Mouse (Mus musculus) E14TG2a.4 (cell line): Measurements from ENCODE around the gene Mdc1.

Experiments
- H3K27me3 ChIP-seq: 2 replicates; pipeline ENCODE4 v1.6.1; 2014; ENCODE audit warnings: low read length, control low read depth; ENCODE audit not compliant: insufficient read depth
- H3K36me3 ChIP-seq: 2 replicates; pipeline ENCODE4 v1.6.1; 2014; ENCODE audit warnings: low read length, control low read depth; ENCODE audit not compliant: insufficient read depth
- H3K4me1 ChIP-seq: replicated peaks from 2 replicates; pipeline ENCODE4 v1.6.1; 2014; ENCODE audit warnings: low read depth, low read length, control low read depth
- H3K4me3 ChIP-seq: replicated peaks from 2 replicates; pipeline ENCODE4 v1.5.1; 2014; ENCODE audit warnings: mild to moderate bottlenecking, low read length
- H3K9me3 ChIP-seq: 2 replicates; pipeline ENCODE4 v1.6.1; 2014; ENCODE audit warnings: low read length, control low read depth
- CTCF ChIP-seq: conservative IDR thresholded peaks from 2 replicates; pipeline ENCODE4 v1.5.1; 2014; ENCODE audit warnings: low read length
- NANOG ChIP-seq: IDR thresholded peaks from 2 replicates; pipeline ENCODE4 v1.6.1; 2014; ENCODE audit warnings: borderline replicate concordance, low read length, mixed read lengths
- POU5F1 ChIP-seq: IDR thresholded peaks from 2 replicates; pipeline ENCODE4 v1.6.1; 2014; ENCODE audit warnings: low read length, borderline replicate concordance

Gene Mdc1

DNA sequence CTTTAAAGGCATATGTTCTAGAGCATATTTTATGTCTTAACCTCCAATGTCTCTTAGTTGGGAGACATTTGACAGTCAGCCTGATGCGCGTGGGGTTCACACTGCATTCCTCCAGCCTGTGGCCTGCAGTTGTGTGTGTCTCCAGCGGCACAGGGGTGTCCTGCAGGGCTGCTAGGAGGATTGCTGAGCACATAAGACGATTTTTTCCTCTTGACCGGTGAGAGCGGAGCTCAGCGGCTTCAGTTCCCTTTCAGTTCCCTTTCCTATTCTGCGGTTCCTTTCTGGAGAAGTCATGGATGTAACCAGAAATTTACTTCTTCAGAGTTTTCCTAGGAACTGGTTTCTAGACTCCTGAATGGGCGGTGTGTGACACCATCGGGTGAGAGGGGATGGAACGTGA, 31.9 kb upstream of the Mdc1 start:
- H3K36me3 ChIP-seq: no peaks in the 10 kb centered on the region
- TF ChIP-seq POU5F1 (no peak), CTCF (no peak), NANOG (no peak)
- peaks cover 5% of the 10 kb centered on the region; the same call in 1 of the 2 replicates for H3K27me3 ChIP-seq
- H3K9me3 ChIP-seq: no peaks in the 10 kb centered on the region
- H3K4me3 ChIP-seq: no peak overlapping the region
- H3K4me1 ChIP-seq: peaks cover 60% of the 10 kb centered on the region

DNA sequence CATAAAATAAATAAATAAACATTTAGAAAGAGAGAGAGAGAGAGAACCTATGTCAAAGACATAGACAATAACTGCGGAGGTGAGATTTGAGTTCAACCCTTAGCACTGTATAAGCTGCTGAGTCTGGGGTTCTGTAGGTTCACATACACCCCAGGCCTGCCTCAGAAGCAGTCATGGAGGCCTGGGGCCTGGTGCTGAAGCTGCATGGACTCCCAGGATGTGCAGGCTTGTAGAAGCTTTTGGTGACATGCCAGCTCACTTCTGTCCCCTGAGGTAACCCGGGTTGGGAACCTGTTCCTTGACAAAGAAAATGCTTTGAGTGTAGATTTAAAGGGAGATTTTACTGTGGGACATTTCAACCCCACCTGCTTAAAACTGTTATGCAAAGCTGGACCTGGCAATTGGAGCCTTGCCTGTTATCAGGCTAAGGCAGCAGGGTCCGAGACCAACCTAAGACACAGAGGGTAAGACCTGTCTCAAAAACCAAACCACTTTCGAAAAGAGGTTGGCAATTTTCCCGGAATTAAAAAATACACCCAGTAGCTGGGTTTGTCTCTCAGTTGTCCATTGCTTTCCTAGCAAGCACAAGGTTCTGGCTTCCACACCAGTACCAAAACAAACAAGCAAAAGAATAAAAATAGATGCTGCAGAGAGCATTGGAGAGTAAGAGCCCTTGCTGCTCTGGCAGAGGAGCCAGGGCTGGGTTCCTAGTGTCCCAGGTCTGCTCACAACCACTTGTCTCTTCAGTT, 30.2 kb upstream of the Mdc1 start:
- Histone ChIP-seq H3K27me3 (peaks cover 5% of the 10 kb centered on the region; the same call in 1 of the 2 replicates), H3K4me3 (no peak overlapping the region), H3K4me1 (peaks cover 68% of the 10 kb centered on the region), H3K9me3 (no peaks in the 10 kb centered on the region), H3K36me3 (no peaks in the 10 kb centered on the region)
- TF ChIP-seq POU5F1 (no peak), CTCF (no peak), NANOG (no peak)

DNA sequence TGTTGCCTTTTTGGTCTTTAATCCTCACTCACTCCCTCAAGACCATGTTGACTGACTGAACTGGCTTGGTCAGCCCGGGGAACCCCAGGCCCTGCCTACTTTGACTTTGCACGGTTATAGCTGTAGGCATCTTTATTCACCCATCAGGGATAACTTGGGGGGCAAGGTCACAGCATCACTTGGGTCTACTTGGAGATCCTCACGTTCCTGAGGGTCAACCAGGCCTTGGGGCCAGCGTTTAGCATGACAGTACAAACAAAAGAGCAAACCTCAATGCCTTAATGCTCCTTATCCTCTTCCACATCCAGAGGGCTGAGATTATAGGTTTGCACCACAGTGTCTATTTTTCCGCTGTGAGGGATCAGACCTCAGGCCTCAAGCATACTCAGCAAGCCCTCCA, 29.0 kb upstream of the Mdc1 start:
- TF ChIP-seq NANOG: no peak
- TF ChIP-seq POU5F1: no peak
- TF ChIP-seq CTCF: no peak
- H3K36me3 ChIP-seq: no peaks in the 10 kb centered on the region
- peaks cover 79% of the 10 kb centered on the region for H3K4me1 ChIP-seq
- no peak overlapping the region; the same call in 1 of the 2 replicates for H3K4me3 ChIP-seq
- H3K9me3 ChIP-seq: no peaks in the 10 kb centered on the region
- peaks cover 5% of the 10 kb centered on the region; the same call in 1 of the 2 replicates for H3K27me3 ChIP-seq

DNA sequence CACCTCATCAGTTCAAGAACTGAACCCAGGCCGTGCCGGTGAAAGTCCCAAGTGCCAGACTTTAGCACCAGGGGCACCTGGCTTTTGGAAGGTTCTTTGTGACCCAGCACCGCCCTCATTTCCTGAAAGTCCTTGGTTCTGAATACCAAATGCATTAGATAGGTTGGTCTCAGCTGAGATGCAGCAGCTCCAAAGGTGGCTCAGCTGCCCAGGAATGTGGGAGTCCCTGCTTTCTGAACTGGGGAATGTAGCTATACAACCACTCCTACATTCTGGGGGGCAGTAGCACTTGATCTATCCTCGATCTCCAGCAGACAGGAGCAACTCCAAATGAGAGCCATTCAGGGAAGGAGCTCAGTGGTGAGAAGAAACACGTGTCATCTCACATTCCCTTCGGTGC, 28.6 kb upstream of the Mdc1 start:
- Histone ChIP-seq H3K36me3 (no peaks in the 10 kb centered on the region), H3K9me3 (no peaks in the 10 kb centered on the region), H3K27me3 (peaks cover 5% of the 10 kb centered on the region; the same call in 1 of the 2 replicates), H3K4me3 (no peak overlapping the region; the same call in 1 of the 2 replicates), H3K4me1 (peaks cover 80% of the 10 kb centered on the region)
- TF ChIP-seq NANOG (no peak), POU5F1 (no peak), CTCF (no peak)

DNA sequence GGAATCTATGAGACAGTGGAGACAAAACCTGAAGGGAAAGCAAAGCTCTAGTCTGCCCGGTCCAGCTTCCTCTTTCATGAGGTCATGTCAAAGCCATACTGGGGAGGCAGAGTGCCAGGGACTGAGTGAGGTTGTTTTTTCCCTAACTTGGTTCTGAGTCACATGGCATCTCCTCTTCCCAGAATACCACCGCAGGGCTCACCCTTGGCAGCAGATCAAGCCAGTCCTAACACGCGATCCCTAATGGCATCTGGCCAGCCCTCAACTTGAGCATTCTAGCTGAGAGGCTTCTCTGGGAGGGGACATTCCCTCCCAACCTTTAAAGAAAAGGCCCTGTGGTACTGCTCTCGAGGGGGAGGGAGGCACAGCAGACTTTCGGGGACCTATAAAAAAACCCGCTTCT, 28.1 kb upstream of the Mdc1 start:
- Histone ChIP-seq H3K4me3 (peak overlapping the region; percentile 39), H3K27me3 (peaks cover 5% of the 10 kb centered on the region; the same call in 1 of the 2 replicates), H3K4me1 (peaks cover 77% of the 10 kb centered on the region), H3K9me3 (no peaks in the 10 kb centered on the region), H3K36me3 (no peaks in the 10 kb centered on the region)
- no peak for TF ChIP-seq CTCF
- TF ChIP-seq NANOG: no peak
- TF ChIP-seq POU5F1: no peak

DNA sequence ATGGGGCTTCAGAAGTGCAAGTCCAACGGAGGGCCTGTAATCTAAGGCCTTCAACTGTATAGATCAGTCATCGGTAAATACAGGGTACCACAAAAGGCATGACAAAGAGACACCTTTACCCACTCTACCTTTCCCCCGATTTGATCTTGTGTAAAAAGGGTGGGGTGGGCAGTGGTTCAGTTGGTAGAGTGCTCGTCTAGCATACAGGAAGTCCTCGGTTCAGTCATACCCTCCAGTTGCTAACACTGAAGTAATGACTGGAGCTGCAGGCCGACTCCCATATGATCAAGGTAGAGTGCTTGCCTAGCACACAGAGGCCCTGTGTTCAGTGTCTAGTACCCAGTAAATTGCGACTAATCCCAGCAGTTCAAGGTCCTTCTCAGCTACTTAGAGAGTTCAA, 27.7 kb upstream of the Mdc1 start:
- no peaks in the 10 kb centered on the region for H3K9me3 ChIP-seq
- H3K27me3 ChIP-seq: peaks cover 5% of the 10 kb centered on the region; the same call in 1 of the 2 replicates
- no peak for TF ChIP-seq NANOG
- TF ChIP-seq CTCF: no peak
- no peak for TF ChIP-seq POU5F1
- H3K36me3 ChIP-seq: no peaks in the 10 kb centered on the region
- H3K4me1 ChIP-seq: peaks cover 73% of the 10 kb centered on the region
- H3K4me3 ChIP-seq: peak overlapping the region; percentile 39; the same call in 1 of the 2 replicates

DNA sequence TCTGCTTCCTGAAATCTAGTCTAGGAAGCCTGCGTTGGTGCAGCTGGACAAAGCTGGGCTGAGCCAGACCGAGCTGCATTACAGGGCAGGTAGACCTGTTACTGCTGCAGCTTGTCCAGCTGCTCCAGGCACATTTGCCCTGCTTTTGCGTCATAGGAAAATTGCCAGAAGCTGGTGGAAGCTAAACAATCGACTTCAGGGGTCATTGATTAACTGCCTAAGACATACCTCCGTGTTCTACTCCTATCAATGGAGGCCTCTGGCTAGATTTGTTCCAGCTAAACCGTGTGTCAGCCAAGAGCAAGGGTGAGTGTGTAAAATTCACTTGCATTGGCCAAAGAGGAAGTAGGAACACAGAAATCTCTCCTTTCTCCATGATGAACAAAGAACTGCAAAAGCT, 26.6 kb upstream of the Mdc1 start:
- peaks cover 9% of the 10 kb centered on the region for H3K27me3 ChIP-seq
- no peaks in the 10 kb centered on the region for H3K36me3 ChIP-seq

DNA sequence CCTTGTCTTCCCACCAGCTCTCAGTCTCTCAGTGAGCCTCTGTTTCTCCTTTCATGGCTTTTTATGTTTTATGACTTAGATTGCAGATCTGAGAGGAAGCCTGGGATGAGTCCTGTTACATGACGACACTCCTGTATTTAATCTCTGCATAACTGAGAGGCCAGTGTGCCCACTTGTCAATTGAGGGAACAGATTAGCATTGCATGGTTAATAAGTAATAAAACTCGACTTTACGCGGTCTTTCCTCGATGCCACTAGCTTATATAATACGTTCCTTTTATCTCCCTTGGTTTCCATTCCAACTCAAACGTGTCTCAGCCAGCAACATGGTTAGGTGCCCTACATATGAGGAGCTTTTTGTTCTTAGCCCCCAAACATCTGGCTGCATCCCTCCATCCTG, 25.5 kb upstream of the Mdc1 start:
- peaks cover 13% of the 10 kb centered on the region for H3K27me3 ChIP-seq
- no peaks in the 10 kb centered on the region for H3K9me3 ChIP-seq
- H3K4me1 ChIP-seq: peaks cover 63% of the 10 kb centered on the region
- H3K4me3 ChIP-seq: no peak overlapping the region
- no peak for TF ChIP-seq NANOG
- TF ChIP-seq CTCF: no peak
- H3K36me3 ChIP-seq: no peaks in the 10 kb centered on the region

More for the DNA sequence above, 26.6 kb upstream of the Mdc1 start:
- no peak for TF ChIP-seq NANOG
- no peak for TF ChIP-seq CTCF
- TF ChIP-seq POU5F1: no peak
- Histone ChIP-seq H3K4me3 (no peak overlapping the region), H3K9me3 (no peaks in the 10 kb centered on the region), H3K4me1 (peaks cover 67% of the 10 kb centered on the region)

DNA sequence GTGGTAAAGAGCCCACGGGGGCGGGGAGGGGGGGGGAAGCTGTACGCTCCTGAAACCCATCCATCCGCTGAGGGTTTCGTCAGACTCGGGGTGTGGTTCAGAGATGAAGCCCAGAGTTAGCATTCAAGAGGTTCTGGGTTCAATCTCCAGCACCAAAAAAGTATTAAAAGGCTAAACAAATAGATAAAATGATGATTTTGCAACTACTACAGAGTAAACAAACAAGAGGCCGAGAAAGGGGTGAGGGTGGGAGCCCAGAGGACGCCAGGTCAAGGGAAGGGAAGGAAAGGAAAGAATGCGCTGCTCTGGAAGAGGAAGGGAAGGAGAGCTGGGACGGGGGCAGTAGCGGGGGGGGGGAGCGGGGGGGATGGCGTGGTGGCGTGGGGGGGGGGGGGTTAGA, 24.6 kb upstream of the Mdc1 start:
- no peaks in the 10 kb centered on the region for H3K36me3 ChIP-seq
- H3K4me3 ChIP-seq: no peak overlapping the region
- H3K4me1 ChIP-seq: peaks cover 61% of the 10 kb centered on the region
- H3K27me3 ChIP-seq: peaks cover 14% of the 10 kb centered on the region
- TF ChIP-seq POU5F1: no peak
- no peak for TF ChIP-seq CTCF
- TF ChIP-seq NANOG: no peak
- no peaks in the 10 kb centered on the region for H3K9me3 ChIP-seq
